Mouse (Mus musculus) thymus, postnatal 0 days (tissue): Measurements from ENCODE around the gene Sms. TPM values are rescaled to one million over a fixed set of nuclear protein-coding genes. Genes with fewer than 3 reads are reported as not detected.

Experiments used
- DNase-seq: peaks from one replicate; pipeline ENCODE4 v3.0.0-alpha.2; 2015; ENCODE audit warnings: low spot score
- polyA plus RNA-seq: library from polyadenylated mRNA; unstranded; fragments of >200 nt; fragmentation: Nextera tagmentation; extraction: Ambion mirVana; gene quantifications from 2 replicates; pipeline ENCODE4 v1.2.1, GENCODE M21; 2015

Sms gene
- polyA plus RNA-seq, 1 experiment from 2014 or later: 92.6 TPM

DNA sequence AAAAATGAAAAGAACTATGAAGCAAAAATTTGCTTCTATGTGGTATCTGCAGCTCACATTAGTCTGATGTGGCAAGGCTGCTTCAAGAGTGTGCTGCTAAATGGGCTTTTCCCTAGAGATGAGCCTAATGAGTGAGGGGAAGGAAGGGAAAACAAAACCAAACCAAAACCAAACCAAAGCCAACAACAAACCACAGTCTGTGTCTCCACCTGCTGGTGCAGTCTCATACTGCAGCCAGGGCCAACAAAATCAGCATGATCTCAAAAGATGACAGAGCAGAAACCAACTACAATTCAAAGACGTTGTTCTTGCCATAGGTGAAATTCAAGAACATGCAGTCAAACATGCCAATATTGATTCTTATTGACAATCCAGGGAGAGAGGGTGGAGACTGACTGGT, 37.7 kb downstream of the Sms start:
- peak; percentile 35 for DNase-seq

DNA sequence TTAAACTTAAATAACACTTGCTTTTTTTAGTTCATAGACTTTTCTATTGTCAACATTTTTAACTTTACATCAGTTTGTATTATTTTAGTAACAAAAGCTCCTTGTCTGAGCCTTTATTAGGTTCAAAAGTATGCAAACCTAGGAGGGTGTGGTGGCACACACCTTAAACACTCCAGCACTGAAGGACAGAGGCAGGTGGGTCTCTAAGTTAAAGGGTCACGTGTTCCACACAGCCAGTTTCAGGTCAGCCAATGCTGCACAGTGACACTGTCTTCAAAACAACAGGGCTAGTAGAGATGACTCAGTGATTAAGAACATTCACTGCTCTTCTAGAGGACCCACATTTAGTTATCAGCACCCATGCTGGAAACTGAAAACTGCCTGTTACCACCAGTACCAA, 43.1 kb downstream of the Sms start:
- DNase-seq: no peak

DNA sequence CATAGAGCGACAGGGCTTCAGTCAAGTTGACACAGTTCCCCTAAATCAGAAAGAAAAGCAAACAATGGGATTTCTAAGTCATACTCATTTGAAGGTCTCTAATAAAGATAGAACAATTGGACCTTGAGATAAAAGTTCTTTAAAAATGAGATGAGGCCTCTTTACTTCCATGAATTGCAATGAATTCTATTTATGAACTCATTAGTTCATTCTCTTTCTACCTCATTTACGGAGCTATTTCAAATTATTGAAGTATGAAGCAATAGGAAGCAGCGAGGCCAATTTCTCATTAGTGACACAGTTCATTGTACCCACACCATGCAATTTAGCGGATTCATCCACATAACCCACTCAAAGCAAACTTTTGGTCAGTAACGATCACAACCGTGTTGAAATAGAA, 44.7 kb downstream of the Sms start:
- no peak for DNase-seq

DNA sequence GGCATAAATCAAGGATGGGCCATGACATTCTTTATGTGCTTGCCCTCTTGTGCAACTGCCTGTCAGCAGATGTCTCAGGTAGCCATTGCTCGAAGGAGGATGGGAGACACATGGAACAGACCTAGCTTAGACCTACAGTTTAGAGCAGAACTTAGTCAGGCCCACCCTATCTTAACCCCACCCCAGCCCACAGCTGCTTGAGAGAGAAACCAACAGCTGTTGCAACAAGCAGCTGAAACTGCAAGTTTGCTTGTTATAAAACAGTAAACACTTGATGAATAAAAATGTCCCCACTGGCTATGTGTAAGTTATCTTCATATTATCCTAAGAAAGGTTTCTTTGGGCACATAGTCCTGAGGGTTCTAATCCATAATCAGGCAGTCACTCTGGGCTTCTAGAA, 57.3 kb downstream of the Sms start:
- no peak for DNase-seq

DNA sequence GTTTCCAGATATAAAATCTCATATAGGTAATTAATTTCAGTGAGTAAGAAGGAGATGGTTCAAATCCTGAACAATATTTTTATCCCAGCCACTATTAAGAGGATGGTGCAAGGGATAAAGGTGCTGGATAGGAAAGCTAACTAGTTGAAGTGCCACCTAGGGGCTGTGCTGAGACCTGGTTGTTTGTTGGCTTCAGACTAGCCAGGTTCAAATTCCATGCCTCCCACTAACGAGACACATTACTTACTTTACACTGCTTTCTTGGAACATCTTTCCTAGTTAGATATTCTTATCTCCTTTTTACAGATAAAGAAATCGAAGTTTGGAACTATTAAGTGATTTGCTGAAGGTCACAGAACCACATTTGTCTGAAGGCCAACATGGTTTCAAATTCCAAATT, 72.6 kb downstream of the Sms start:
- no peak for DNase-seq

DNA sequence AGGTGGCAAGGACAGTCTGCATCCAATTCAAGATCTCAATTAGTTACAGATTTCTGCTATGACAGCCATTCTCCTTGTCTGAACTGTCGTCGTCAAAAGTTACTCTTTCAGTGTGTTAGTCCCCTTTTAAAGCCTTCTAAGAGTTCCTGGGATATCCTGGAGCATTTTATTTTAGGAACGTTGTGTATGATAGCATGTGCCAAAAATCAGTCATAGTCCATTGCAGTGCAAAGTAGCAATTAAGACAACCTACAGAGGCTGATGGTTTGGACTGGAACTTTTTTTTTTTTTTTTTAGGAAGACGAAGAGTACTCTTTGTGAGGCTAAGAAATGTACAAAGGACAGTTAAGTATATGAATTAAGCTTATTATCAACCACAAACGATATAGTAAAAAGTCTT, 76.9 kb downstream of the Sms start, which contains the start of gene Phex:
Phex (minus strand) TSS at position 101 of the 400 bp plus-strand sequence.
- DNase-seq: no peak

DNA sequence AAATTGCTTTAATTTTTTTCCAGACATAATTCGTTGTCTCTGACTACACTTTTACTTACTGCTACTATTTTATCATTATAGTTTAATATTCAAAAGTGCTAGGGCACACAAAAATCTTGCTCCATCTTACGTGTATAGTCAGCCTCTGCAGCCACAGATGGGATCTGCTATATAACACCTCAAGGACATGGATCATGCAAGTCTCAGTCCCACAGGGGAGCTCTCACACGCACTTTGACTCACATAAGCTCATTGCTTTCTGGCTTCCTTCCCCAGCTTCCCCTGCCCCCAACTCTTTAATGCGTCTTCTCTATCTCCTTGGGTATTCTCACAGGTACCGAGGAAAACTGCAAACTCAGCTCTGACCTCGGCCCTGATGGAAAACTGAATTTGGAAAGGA, 87.2 kb downstream of the Sms start:
- DNase-seq: no peak

Other genes starting within 250 kb of the Sms start
- 0.12 and 0.21 TPM in 2 replicates for gene Phex, start 77.0 kb downstream of the Sms start, polyA plus RNA-seq
- 4.6 and 5.1 TPM in 2 replicates for gene Yy2, start 76.7 kb upstream of the Sms start, polyA plus RNA-seq
- gene Mbtps2, start 106.4 kb upstream of the Sms start, polyA plus RNA-seq: 15.3 TPM in 2 replicates
- 0.46 and 0.63 TPM in 2 replicates for gene Smpx, start 206.6 kb upstream of the Sms start, polyA plus RNA-seq